Mouse (Mus musculus) adrenal gland, adult 2 months (tissue): Measurements from ENCODE around the gene Hoxb8. TPM values are rescaled to one million over a fixed set of nuclear protein-coding genes. Genes with fewer than 3 reads are reported as not detected.

Experiments
- DNase-seq: peaks from one replicate; pipeline ENCODE4 v3.0.0; 2021
- polyA plus RNA-seq: library from polyadenylated mRNA; depleted of rRNA; stranded (reverse); fragments of >200 nt; gene quantifications from 2 replicates; pipeline ENCODE4 v1.2.3, GENCODE M21; 2012
- total RNA-seq, 2 experiments: library from RNA; stranded (reverse); gene quantifications; 2 replicates each; pipeline ENCODE4 v1.2.3; 2021

The Hoxb8 gene
- total and polyA plus RNA-seq, 3 experiments, result 67.3 to 428 (median 93.9) TPM

GRCm38 (mm10) chr11:96298895-96299667 lies 17.4 kb downstream of the Hoxb8 start:
- peak; percentile 91 for DNase-seq

- DNase-seq, result no peak
Observed at GRCm38 (mm10) chr11:96299781-96300180, 18.1 kb downstream of the Hoxb8 start.

GRCm38 (mm10) chr11:96300354-96301063 lies 18.8 kb downstream of the Hoxb8 start:
- peak; percentile 74 for DNase-seq

GRCm38 (mm10) chr11:96301064-96301431 lies 19.3 kb downstream of the Hoxb8 start:
- peak; percentile 71 for DNase-seq

- peak; percentile 96 for DNase-seq
Observed at GRCm38 (mm10) chr11:96301837-96302236, 20.1 kb downstream of the Hoxb8 start.

GRCm38 (mm10) chr11:96302381-96303150 lies 20.9 kb downstream of the Hoxb8 start:
- no peak for DNase-seq

- DNase-seq, result peak; percentile 95
Observed at GRCm38 (mm10) chr11:96303151-96304099, 21.7 kb downstream of the Hoxb8 start, which contains the start of gene Hoxb5. Hoxb5 (plus strand) TSS chr11:96303336.

- peak; percentile 75 for DNase-seq
Observed at GRCm38 (mm10) chr11:96304381-96305195, 22.9 kb downstream of the Hoxb8 start.

- DNase-seq, result peak; percentile 66
Observed at GRCm38 (mm10) chr11:96305505-96306182, 23.9 kb downstream of the Hoxb8 start.

GRCm38 (mm10) chr11:96306183-96306907 lies 24.6 kb downstream of the Hoxb8 start:
- peak; percentile 75 for DNase-seq

- DNase-seq, result no peak
Observed at GRCm38 (mm10) chr11:96306908-96307269, 25.2 kb downstream of the Hoxb8 start.

- peak; percentile 79 for DNase-seq
Observed at GRCm38 (mm10) chr11:96308763-96309162, 27.1 kb downstream of the Hoxb8 start.

- DNase-seq, result no peak
Observed at GRCm38 (mm10) chr11:96309288-96309687, 27.6 kb downstream of the Hoxb8 start.

GRCm38 (mm10) chr11:96310183-96310938 lies 28.7 kb downstream of the Hoxb8 start:
- no peak for DNase-seq

- peak; percentile 84 for DNase-seq
Observed at GRCm38 (mm10) chr11:96311097-96311496, 29.4 kb downstream of the Hoxb8 start.

GRCm38 (mm10) chr11:96311520-96312417 lies 30.1 kb downstream of the Hoxb8 start:
- DNase-seq, result peak; percentile 87

GRCm38 (mm10) chr11:96313134-96313533 lies 31.4 kb downstream of the Hoxb8 start:
- no peak for DNase-seq
